Comparison of ENCODE assay signal across 16 mouse cellular contexts in genomic region chr9:22849212-22849611, GRCm38 (mm10).
DNase-seq lines count a peak whose midpoint lies in the region; ATAC-seq and TF ChIP-seq lines count a peak whose summit lies in the region.
"Had no signal": no experiment of that assay in that cellular context is flagged by ENCODE, and none has a peak within 500 bp of the region (broad histone marks: within the 10 kb centered on the region; RNA-seq: fewer than 3 reads in every experiment).

No protein-coding gene starts in this region.

- no peaks in the 10 kb centered on the region for H3K27me3 ChIP-seq in hindbrain, embryonic 11.5 days (ENCODE audit: control insufficient read depth, insufficient read depth, low read length)
- no peaks in the 10 kb centered on the region for H3K27me3 ChIP-seq in hindbrain, embryonic 10.5 days (ENCODE audit: insufficient read depth, poor library complexity, severe bottlenecking)
- no peaks in the 10 kb centered on the region for H3K27me3 ChIP-seq in liver, embryonic 12.5 days (replicated peaks)
- H3K27me3 ChIP-seq: embryonic facial prominence, embryonic 13.5 days; kidney, embryonic 15.5 days; limb, embryonic 13.5 days; lung, embryonic 15.5 days; neural tube, embryonic 12.5 days; Patski had no signal

- no peak overlapping the region for H3K9ac ChIP-seq in hindbrain, embryonic 11.5 days (ENCODE audit: low read depth, low read length)
- no peak overlapping the region for H3K9ac ChIP-seq in ES-E14 (ENCODE audit: insufficient read depth, low read depth, low read length, poor library complexity, severe bottlenecking)
- H3K9ac ChIP-seq in liver, embryonic 12.5 days: no peak overlapping the region
- H3K9ac ChIP-seq: embryonic facial prominence, embryonic 13.5 days; kidney, embryonic 15.5 days; limb, embryonic 13.5 days; lung, embryonic 15.5 days; neural tube, embryonic 12.5 days had no signal

- no peaks in the 10 kb centered on the region for H3K9me3 ChIP-seq in hindbrain, embryonic 11.5 days (ENCODE audit: control insufficient read depth, low read length)
- H3K9me3 ChIP-seq in hindbrain, embryonic 10.5 days: no peaks in the 10 kb centered on the region
- no peaks in the 10 kb centered on the region for H3K9me3 ChIP-seq in ES-E14 (ENCODE audit: control insufficient read depth, insufficient read depth, low read depth, low read length)
- H3K9me3 ChIP-seq in liver, embryonic 12.5 days (replicated peaks): no peaks in the 10 kb centered on the region
- H3K9me3 ChIP-seq: embryonic facial prominence, embryonic 13.5 days; kidney, embryonic 15.5 days; limb, embryonic 13.5 days; lung, embryonic 15.5 days; neural tube, embryonic 12.5 days had no signal

- H3K27ac ChIP-seq in hindbrain, embryonic 11.5 days (ENCODE audit: low read depth, low read length): no peak overlapping the region
- H3K27ac ChIP-seq in hindbrain, embryonic 10.5 days: no peak overlapping the region
- no peak overlapping the region for H3K27ac ChIP-seq in ES-E14 (ENCODE audit: insufficient read depth, low read depth, low read length, poor library complexity, severe bottlenecking)
- H3K27ac ChIP-seq in liver, embryonic 12.5 days: no peak overlapping the region
- H3K27ac ChIP-seq: embryonic facial prominence, embryonic 13.5 days; kidney, embryonic 15.5 days; layer of hippocampus, adult 2 months; limb, embryonic 13.5 days; lung, embryonic 15.5 days; neural tube, embryonic 12.5 days had no signal

- in situ Hi-C loops in ES-E14 (cut with MboI; ENCODE audit: low sequenced_read_pairs in 2 of 2, unreplicated experiment in 2 of 2): no loop called here

- H3K36me3 ChIP-seq in hindbrain, embryonic 11.5 days (ENCODE audit: control insufficient read depth, insufficient read depth, low read length): no peaks in the 10 kb centered on the region
- H3K36me3 ChIP-seq in hindbrain, embryonic 10.5 days: no peaks in the 10 kb centered on the region
- H3K36me3 ChIP-seq in ES-E14 (ENCODE audit: control insufficient read depth, insufficient read depth, low read length, poor library complexity, severe bottlenecking): no peaks in the 10 kb centered on the region
- no peaks in the 10 kb centered on the region for H3K36me3 ChIP-seq in liver, embryonic 12.5 days
- H3K36me3 ChIP-seq: embryonic facial prominence, embryonic 13.5 days; kidney, embryonic 15.5 days; limb, embryonic 13.5 days; lung, embryonic 15.5 days; neural tube, embryonic 12.5 days had no signal

- no peak overlapping the region for H3K4me2 ChIP-seq in hindbrain, embryonic 11.5 days (replicated peaks; ENCODE audit: low read depth, low read length)
- no peak overlapping the region for H3K4me2 ChIP-seq in liver, embryonic 12.5 days
- H3K4me2 ChIP-seq: embryonic facial prominence, embryonic 13.5 days; kidney, embryonic 15.5 days; limb, embryonic 13.5 days; lung, embryonic 15.5 days; neural tube, embryonic 12.5 days had no signal

- ATAC-seq in hindbrain, embryonic 11.5 days (ENCODE audit: low FRiP score): 0 out of 2 replicates have a peak, but pooled peaks have one; percentile 33
- peak; percentile 65; the same call in 1 of the 2 replicates for ATAC-seq in liver, embryonic 12.5 days
- no peak for ATAC-seq in frontal cortex, adult (ENCODE audit: low TSS enrichment)
- ATAC-seq: Patski had no signal

- 67% methylated on average over 4 of the region's 4 CpGs for WGBS in hindbrain, embryonic 11.5 days
- WGBS in hindbrain, embryonic 10.5 days: 73% methylated on average over 4 of the region's 4 CpGs
- WGBS in liver, embryonic 12.5 days (ENCODE audit: insufficient replicate concordance): 40% methylated on average over 4 of the region's 4 CpGs

- no peak for DNase-seq in hindbrain, embryonic 11.5 days (ENCODE audit: low spot score)
- no peak for DNase-seq in hindbrain, embryonic 10.5 days (ENCODE audit: low spot score)
- peak; percentile 8 for DNase-seq in ES-E14 (ENCODE audit: low read depth, low spot score)
- peak; percentile 4 for DNase-seq in fibroblast of lung, adult 2 months (ENCODE audit: low read depth)
- DNase-seq in spleen, postnatal 14 days (ENCODE audit: low spot score in 2 of 2): no peak
- DNase-seq in cerebellum, adult 9-11 months: no peak
- DNase-seq: cerebellum, postnatal 25 days had no signal

- H3K4me1 ChIP-seq in hindbrain, embryonic 11.5 days (replicated peaks; ENCODE audit: control insufficient read depth, insufficient read depth, low read length): no peaks in the 10 kb centered on the region
- 0 out of 2 replicates have a peak, but pooled peaks cover 3% of the 10 kb centered on the region for H3K4me1 ChIP-seq in hindbrain, embryonic 10.5 days (replicated peaks)
- H3K4me1 ChIP-seq in ES-E14 (ENCODE audit: control insufficient read depth in 2 of 2, insufficient read depth in 2 of 2, low read length in 2 of 2, poor library complexity in 1 of 2): peaks cover 3% of the 10 kb centered on the region in 2 experiments; a peak in 2 of 4 replicates
- peaks cover 5% of the 10 kb centered on the region; the same call in 1 of the 2 replicates for H3K4me1 ChIP-seq in liver, embryonic 12.5 days
- H3K4me1 ChIP-seq: embryonic facial prominence, embryonic 13.5 days; kidney, embryonic 15.5 days; limb, embryonic 13.5 days; lung, embryonic 15.5 days; neural tube, embryonic 12.5 days had no signal

- no peak overlapping the region for H3K4me3 ChIP-seq in hindbrain, embryonic 11.5 days (ENCODE audit: low read depth, low read length)
- H3K4me3 ChIP-seq in hindbrain, embryonic 10.5 days: no peak overlapping the region
- H3K4me3 ChIP-seq in ES-E14 (ENCODE audit: insufficient read depth in 1 of 2, low read depth in 1 of 2, low read length in 2 of 2, poor library complexity in 1 of 2, severe bottlenecking in 1 of 2): no peak overlapping the region
- H3K4me3 ChIP-seq in liver, embryonic 12.5 days: no peak overlapping the region
- H3K4me3 ChIP-seq: embryonic facial prominence, embryonic 13.5 days; kidney, embryonic 15.5 days; layer of hippocampus, adult 2 months; limb, embryonic 13.5 days; lung, embryonic 15.5 days; neural tube, embryonic 12.5 days had no signal

TF ChIP-seq in ES-E14, 5 proteins besides CTCF, POLR2A, EP300 and RAD21:
- TF ChIP-seq CHD2 (IDR thresholded peaks at IDR 0.05; ENCODE audit: low read depth, low read length) (no peak), HCFC1 (IDR thresholded peaks at IDR 0.05; ENCODE audit: borderline replicate concordance, insufficient read depth, low read length) (no peak), ZC3H11A (IDR thresholded peaks at IDR 0.05; ENCODE audit: borderline replicate concordance, low read depth, low read length) (no peak), MAFK (IDR thresholded peaks at IDR 0.05; ENCODE audit: insufficient read depth, low read depth, low read length) (no peak), ZNF384 (IDR thresholded peaks at IDR 0.05; ENCODE audit: low read depth, low read length) (no peak)

Comparison
In these comparisons a context has a peak if more than half of its experiments do, and no peak if none do; other contexts are left out.
1. DNase-seq: peak in ES-E14 (single experiment) and fibroblast of lung, adult 2 months (single experiment); none in hindbrain, embryonic 11.5 days (single experiment), hindbrain, embryonic 10.5 days (single experiment), spleen, postnatal 14 days (0 of 2) and cerebellum, adult 9-11 months (single experiment).